Mouse (Mus musculus) lung, postnatal 36 days (tissue): Measurements from ENCODE around the gene Plscr1.

Source experiments
- DNase-seq: peaks from one replicate; pipeline ENCODE4 v3.0.0; 2022; ENCODE audit warnings: mixed read lengths

The Plscr1 gene

DNA sequence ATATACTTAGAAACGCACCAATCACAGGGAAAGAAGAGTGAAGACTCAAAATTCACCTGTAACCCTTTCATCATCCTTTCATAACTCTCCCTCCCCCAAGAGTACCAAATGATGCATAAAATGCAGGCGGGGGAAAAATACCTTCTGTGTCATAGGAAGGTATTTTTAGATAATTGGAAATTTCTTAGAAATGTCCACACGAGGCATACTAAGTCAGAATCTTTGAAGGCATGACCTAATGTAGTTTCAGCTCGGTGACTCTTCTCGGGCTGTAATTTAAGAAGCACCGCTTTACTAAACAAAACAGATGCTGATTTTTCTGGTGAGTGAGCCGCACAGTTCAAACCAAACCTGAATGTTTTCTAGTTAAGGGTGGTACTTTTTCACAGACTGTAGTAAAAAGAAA lies at the start of gene Plscr1:
Gene Plscr1, plus strand, starts transcription at position 304 of the 406 bp plus-strand sequence.
- no peak for DNase-seq

DNA sequence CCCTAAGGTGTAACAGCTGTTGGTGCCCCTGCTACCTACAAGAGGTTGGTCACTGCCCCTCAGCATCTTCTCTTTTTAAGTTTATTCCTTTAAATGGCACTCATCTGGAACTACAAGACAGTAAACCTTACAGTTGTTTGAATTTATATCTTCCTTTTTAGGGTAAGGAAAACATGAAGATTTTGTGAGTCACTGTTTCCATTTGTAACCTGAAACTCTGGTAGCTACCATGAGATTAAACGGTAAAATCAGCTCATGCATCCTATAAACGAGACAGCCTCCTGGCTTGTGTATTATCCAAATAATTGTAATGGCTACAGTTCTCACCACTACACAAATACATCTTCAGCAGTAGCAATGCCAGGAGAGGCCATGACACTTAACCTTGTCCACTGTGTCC lies 45.2 kb upstream of the Plscr1 start:
- DNase-seq: no peak

GRCm38 (mm10) chr9:92207307-92207706 lies 42.2 kb upstream of the Plscr1 start:
- DNase-seq: peak; percentile 91

GRCm38 (mm10) chr9:92207757-92208156 lies 41.8 kb upstream of the Plscr1 start:
- DNase-seq: peak; percentile 18

DNA sequence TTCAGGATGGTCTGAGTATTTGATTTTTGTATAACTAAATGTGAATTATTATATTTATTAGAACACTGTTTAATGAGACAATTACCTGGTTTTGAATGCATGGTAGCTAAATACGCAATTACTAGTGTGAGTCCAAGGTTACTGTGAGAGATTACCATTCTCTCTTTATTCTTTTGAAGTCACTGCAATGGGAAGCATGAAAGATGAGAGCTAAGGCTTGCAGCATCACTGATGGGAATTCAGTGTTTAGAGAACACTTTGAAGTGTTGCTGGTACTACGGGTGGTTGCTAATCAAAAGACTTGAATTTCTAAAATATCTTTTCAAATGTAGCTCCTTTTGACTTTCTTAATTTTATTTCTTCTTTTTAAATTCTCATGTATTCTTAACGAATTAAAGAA lies 39.7 kb upstream of the Plscr1 start:
- DNase-seq: no peak

- DNase-seq: peak; percentile 52
Observed at GRCm38 (mm10) chr9:92210386-92210967, 39.1 kb upstream of the Plscr1 start.

DNA sequence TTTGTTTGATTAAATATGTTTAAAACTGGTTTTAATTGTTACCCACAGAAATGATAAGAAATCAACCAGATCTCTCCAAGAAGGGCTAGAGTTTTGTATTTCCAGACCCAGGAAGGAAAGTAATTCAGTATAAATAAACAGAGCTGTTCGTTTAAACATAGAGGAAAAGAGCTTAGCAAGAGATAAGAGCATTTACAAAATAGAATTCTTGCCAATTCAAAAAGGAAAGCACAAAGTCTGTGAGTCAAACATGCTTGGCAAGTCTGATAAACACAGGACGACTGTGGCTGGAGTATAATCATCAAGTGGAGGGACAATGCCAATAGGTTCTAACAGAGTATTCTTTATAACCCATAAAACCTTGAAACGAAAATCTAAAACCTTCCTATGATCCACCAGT lies 38.5 kb upstream of the Plscr1 start:
- DNase-seq: peak; percentile 60

DNA sequence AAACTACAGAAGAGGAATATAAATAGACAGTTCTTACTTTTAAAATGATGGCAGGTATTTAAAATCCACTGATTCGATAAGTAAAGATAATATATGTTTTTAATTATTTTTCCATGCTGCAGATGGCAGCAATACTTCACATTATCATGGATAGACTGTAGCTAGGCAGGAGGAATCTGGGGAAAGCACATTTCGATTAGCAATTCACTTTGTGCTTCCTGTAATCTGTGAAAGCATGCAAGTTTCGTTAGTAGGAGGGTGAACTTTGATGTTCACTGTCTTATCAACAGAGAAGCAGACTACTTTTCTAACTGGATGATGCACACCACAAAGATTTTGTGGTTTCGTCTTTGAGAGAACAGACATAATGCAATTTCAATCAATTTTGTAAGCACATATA lies 32.1 kb upstream of the Plscr1 start:
- peak; percentile 16 for DNase-seq

GRCm38 (mm10) chr9:92217896-92218295 lies 31.7 kb upstream of the Plscr1 start:
- DNase-seq: no peak

GRCm38 (mm10) chr9:92220151-92220550 lies 29.4 kb upstream of the Plscr1 start:
- DNase-seq: no peak

GRCm38 (mm10) chr9:92221480-92221879 lies 28.1 kb upstream of the Plscr1 start:
- DNase-seq: no peak

GRCm38 (mm10) chr9:92224598-92225231 lies 24.8 kb upstream of the Plscr1 start:
- peak; percentile 22 for DNase-seq

DNA sequence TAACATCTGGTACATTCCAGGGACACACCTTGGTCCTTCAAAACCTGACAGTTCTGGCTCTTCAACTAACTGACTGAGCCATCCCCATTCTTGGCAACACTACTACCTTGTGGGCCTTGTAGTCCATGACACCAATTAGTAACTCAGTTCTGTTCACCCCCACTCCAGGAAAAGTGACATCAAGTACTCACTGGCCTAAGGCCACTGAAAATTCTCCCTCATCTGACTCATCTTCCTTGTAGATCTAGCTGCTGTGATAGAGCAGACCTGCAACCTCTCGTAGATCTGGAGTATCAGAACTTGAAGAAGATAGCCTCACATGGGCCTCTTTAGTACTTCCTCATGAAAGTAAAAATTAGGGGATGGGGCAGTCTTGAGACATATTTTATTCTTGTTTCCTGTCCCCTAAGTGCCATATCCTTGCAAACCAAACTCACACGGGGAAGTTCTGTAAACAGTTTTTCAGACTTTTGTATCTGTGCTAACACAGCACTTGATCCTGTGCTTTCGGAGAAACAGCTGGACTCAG lies 23.4 kb upstream of the Plscr1 start:
- peak; percentile 7 for DNase-seq

DNA sequence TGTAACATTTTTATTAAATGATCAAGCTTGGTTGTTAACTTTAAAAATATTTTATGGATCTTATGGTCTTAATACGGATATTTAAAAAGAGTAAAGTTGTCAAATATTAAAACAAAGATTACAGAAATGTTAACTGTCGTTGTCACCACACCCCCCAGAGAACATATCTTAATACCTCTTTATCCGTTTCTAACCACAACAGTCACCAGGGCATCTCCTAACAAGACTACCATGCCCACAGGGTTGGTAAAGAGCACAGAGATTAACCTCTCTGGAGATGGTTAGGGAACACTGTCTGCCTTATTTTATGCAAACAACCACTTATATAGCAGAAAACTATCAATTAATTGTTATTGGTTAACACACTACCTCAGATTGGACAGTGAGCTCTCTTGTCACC lies 22.8 kb upstream of the Plscr1 start:
- no peak for DNase-seq

DNA sequence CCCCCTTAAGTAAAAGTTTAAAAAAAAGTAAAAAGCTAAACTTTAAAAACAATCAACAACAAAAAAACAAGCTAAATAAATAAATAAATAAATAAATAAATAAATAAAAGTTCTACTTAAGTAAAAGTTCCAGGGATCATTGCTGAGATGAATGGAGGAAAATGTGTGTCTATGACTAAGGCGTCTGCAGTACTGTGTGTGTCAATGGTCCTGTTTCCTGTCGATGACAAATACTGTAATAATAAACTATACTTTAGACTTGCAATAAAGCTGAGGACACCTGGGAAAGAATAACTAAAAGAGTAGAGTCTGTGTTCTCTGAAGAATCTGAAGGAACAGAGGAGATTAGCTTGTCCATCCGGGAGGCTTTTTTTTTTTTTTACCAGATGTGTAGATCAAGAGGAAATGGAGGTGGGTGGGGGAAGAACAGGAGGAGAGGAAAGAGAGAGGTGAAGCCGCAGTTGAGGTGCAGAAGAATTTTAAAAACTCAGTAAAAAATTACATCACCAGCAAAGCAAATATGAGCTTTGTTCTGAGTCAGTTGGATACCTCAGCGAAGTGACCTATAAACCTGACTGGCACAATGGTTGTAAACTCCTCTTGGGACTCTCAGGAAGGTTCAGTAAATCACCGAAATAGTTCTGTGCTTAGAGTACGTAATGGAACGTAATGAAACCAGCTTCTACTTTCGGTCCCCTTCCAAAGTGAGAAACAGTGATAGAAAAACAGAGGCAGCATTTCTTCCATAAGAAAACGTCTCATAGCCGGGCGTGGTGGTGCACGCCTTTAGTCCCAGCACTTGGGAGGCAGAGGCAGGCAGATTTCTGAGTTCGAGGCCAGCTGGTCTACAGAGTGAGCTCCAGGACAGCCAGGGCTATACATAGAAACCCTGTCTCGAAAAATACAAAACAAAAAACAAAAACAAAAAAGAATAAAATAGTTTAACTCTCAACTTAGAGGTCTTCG lies 20.4 kb upstream of the Plscr1 start:
- DNase-seq: no peak

- no peak for DNase-seq
Observed at GRCm38 (mm10) chr9:92229833-92230205, 19.7 kb upstream of the Plscr1 start.

DNA sequence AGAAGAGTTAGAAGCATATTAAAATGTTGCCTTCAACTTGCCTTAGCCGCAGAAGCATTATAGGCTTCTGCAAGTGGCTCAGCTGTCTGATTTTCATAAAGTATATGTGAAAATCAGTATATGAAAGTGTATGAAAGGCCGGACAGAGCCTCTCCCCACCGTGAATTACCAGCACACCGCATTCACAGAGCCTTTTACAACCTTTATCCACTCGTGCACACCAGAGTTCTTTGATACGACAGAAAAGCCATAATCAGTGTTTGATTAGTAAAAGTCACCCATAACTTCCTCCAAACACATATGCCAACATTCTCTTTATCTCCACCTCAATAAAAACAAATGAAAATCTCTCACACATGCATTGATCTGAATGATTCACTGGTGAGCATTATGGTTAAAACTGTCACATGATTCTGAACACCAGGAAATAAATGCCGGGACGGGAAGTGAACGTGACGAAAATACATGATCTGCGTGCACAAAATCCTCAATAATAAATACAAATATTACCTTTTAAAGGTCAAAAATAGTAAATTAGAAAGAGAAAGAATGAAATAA lies 14.6 kb upstream of the Plscr1 start:
- DNase-seq: no peak

- no peak for DNase-seq
Observed at GRCm38 (mm10) chr9:92248773-92249446, 640 bp upstream of the Plscr1 start.

GRCm38 (mm10) chr9:92249987-92250772 lies 630 bp downstream of the Plscr1 start:
- peak; percentile 91 for DNase-seq

DNA sequence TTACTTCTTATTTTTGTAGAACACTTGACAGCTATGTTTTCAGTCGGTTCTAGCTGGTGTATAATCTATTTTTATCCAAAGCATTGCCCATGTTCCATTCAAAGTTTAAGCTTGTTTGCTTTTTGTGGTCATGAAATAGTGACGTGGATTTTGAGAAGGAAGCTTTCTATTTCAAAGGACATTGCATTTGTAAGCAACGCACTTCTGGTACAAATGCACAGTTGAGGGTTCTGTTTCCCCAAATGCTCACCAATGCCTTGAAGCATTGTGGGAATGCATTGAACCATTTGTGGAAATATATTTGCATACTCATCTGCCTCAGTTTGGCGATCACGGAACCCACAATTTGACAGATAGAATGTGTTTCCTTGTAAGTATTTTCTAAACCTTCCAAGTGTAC lies 3.2 kb downstream of the Plscr1 start:
- DNase-seq: no peak

DNA sequence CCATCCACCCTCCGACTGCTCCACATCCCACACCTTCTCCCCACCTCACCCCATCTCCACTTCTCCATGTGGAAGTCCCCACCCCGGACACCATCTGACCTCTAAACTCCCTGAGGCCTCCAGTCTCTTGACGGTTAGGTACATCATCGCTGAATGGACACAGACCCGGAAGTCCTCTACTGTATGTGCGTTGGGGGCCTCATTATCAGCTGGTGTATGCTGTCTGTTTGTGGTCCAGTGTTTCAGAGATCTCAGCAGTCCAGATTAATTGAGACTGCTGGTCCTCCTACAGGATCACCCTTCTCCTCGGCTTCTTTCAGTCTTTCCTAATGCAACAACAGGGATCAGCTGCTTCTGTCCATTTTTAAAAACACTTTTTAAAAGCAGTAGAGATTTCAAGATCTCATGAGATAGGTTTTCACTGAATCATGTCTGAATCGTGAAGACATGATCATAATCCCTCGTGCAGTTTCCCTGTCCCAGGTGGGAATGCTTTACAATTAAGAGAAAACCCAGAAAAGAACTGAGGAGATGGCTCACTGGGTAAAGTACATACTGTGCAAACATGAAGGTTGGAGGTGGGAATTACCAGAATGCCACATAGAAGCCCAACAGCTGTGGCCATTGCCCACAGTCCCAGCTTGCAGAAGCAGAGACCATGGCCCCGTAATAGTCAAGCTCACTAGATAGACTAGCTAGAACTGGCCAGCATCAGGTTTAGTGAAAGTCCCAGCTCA lies 4.2 kb downstream of the Plscr1 start:
- no peak for DNase-seq
